Mouse (Mus musculus): ENCODE data around the gene Nat8. TPM values are rescaled to one million over a fixed set of nuclear protein-coding genes. Genes with fewer than 3 reads are reported as not detected.
"Not testable (repeated sequence)": the region's sequence is repeated elsewhere in the genome, so short reads cannot be mapped to it uniquely, and the experiment has no call there.

Nat8 gene
- polyA plus RNA-seq, 1 experiment from 2014 or later: not detected

DNA sequence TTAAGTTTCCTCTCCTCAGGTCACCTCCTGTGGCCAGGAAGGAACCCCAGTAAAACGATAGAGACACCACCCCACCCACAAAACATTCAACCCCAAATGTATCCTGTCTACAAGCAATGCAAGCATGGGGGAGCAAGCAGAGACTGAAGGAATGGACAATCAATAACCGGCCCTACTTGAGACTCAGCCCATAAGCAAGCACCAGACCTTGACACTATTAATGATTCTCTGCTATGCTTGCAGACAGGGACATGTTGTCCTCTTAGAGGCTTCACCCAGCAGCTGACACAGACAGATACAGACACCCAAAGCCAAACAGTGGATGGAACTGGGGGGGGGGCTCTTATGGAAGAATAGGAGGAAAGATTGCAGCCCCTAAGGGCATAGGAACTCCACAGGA is 6.0 kb downstream of the Nat8 start:
- H3K4me1 ChIP-seq: no peaks in the 10 kb centered on the region
- DNase-seq (ENCODE audit: low spot score): no peak
- H3K9me3 ChIP-seq (replicated peaks): no peaks in the 10 kb centered on the region
- no peaks in the 10 kb centered on the region for H3K36me3 ChIP-seq
- no peaks in the 10 kb centered on the region for H3K27me3 ChIP-seq (ENCODE audit: low read depth, poor library complexity, severe bottlenecking)
- 91% methylated on average over 2 of the region's 2 CpGs for WGBS
- H3K4me3 ChIP-seq: no peak overlapping the region
- H3K27ac ChIP-seq (replicated peaks): no peak overlapping the region

DNA sequence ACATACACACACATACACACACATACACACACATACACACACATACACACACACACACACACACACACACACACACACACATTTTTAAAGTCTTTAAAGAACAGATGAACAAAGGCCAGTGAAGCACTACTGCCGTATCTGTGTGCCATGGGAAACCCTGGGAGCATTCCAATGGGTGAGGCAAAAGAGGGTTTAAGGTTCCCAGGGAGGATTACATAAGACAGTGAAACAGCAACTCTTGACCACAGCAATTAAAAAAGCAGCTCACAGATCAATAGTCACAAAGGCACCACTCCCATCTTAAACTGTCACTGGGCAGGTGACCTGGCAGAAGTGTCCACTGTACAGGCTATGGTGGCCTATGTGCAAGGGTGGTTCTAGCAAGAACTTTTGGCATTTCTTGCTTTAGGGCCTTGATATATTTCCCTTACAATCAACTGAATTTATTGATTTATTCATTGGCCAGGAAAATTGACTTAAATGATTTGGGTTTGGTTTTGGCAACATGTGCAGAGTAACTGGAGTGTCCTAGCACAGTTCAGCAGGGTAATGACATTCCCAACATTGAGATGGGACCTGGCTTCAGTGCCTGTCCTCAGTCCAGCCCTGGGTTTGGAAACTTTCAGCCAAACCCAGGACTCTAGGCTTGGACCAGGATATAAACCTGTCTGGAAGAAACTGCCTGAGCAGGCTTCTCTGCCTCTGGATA is 8.3 kb downstream of the Nat8 start:
- no peaks in the 10 kb centered on the region for H3K4me1 ChIP-seq
- H3K4me3 ChIP-seq: no peak overlapping the region
- no peaks in the 10 kb centered on the region for H3K27me3 ChIP-seq (ENCODE audit: low read depth, poor library complexity, severe bottlenecking)
- no peak overlapping the region for H3K27ac ChIP-seq (replicated peaks)
- no peaks in the 10 kb centered on the region for H3K36me3 ChIP-seq
- no peak for DNase-seq (ENCODE audit: low spot score)
- no peaks in the 10 kb centered on the region for H3K9me3 ChIP-seq (replicated peaks)
- WGBS: 94% methylated on average over 1 of the region's 1 CpGs

DNA sequence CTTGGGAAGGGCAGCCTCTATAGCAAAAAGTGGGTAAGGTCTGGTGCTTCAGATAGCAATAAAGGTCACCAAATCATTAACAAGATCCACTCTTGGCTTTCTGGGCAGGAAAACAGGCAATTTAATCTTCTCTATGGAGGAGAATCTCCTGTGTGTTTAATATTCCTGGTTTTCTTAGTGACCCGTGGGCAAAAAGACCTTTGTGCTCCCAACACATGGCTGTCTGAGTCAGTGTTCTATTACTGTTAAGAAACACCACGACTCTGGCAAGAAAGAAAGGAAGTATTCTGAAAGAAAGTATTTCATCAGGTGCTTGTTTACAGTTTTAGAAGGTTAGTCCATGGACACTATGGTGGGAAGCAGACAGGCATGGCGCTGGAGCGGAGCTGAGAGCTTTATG is 9.6 kb downstream of the Nat8 start:
- no peak overlapping the region for H3K27ac ChIP-seq (replicated peaks)
- no peaks in the 10 kb centered on the region for H3K4me1 ChIP-seq
- WGBS: 82% methylated on average over 4 of the region's 4 CpGs
- no peaks in the 10 kb centered on the region for H3K36me3 ChIP-seq
- H3K4me3 ChIP-seq: no peak overlapping the region
- H3K27me3 ChIP-seq (ENCODE audit: low read depth, poor library complexity, severe bottlenecking): no peaks in the 10 kb centered on the region
- no peak for DNase-seq (ENCODE audit: low spot score)
- no peaks in the 10 kb centered on the region for H3K9me3 ChIP-seq (replicated peaks)

DNA sequence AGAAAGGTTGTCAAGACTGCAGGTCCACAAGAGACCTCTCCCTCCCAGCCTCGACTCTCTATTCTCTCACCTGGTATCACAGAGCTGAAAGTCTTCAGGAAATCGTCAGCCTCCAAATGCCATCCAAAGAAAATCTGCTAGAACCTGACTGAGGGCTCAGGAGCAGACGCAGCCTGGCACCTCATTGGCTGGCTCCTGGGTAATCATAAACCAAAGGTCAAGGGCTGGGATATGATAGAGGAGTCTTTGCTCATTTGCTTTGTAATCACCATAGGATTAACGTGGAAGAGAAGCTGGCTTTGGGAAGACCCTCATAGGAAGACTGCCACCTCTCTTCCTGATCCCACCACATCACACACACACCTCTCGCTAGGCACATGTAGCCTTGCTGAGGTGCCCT is 11.0 kb downstream of the Nat8 start, which contains the start of the genes Nat8f6 and Nat8f5:
Gene Nat8f6 (minus strand): TSS at position 118 of the 400 bp plus-strand sequence.
Gene Nat8f5 (minus strand): TSS at position 136 of the 400 bp plus-strand sequence.
- Histone ChIP-seq H3K27ac (replicated peaks) (no peak within 1 kb of the TSS), H3K9me3 (replicated peaks) (no peaks in the 10 kb centered on the region), H3K27me3 (ENCODE audit: low read depth, poor library complexity, severe bottlenecking) (no peaks in the 10 kb centered on the region), H3K36me3 (no peaks in the 10 kb centered on the region), H3K4me1 (no peaks in the 10 kb centered on the region), H3K4me3 (no peak within 1 kb of the TSS)
- WGBS: 88% methylated on average over 5 of the region's 5 CpGs
- DNase-seq (ENCODE audit: low spot score): no peak

DNA sequence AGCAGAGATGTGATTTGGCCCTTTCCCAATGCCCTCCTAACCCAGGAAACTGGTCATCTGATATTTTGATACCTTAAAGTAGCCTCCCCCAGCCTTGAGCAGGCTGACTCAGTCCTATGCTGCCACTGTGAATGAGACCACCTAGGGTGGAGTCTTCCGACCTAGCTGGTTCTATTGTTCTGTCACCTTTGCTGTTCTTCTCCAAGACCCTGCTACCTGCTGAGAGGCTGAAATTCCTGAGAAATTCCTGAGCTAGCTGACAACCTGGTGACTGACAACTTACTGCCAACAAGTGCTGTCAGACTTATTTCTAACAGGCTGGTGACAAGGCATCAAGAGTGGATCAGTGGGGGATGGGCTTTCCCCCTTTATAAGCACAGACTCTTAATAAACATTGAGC is 13.5 kb downstream of the Nat8 start:
- H3K4me3 ChIP-seq: no peak overlapping the region
- no peaks in the 10 kb centered on the region for H3K27me3 ChIP-seq (ENCODE audit: low read depth, poor library complexity, severe bottlenecking)
- H3K27ac ChIP-seq (replicated peaks): no peak overlapping the region
- H3K9me3 ChIP-seq (replicated peaks): no peaks in the 10 kb centered on the region
- no peaks in the 10 kb centered on the region for H3K36me3 ChIP-seq
- no peaks in the 10 kb centered on the region for H3K4me1 ChIP-seq
- DNase-seq (ENCODE audit: low spot score): no peak
- 36% methylated on average over 1 of the region's 1 CpGs for WGBS

DNA sequence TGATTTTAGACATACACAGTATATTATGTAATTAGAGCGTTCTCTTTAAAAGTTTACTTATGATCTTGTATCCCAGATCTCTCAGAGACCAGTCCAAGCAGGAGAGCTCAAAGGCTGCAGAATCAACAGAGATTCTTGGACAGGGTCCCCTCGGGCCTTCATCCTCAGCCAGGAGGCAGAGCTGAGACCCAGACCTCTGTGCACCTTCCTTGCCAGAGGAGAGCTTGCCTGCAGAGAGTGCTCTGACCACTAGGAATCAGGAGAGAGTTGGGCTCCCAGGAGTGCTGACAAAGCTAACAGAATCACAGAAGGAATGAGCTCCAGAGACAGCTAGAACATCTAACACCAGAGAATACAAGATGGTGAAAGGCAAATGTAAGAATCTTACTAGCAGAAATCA is 18.5 kb downstream of the Nat8 start:
- Histone ChIP-seq H3K9me3 (replicated peaks) (no peaks in the 10 kb centered on the region), H3K27ac (replicated peaks) (no peak overlapping the region), H3K4me3 (no peak overlapping the region), H3K36me3 (no peaks in the 10 kb centered on the region), H3K4me1 (no peaks in the 10 kb centered on the region), H3K27me3 (ENCODE audit: low read depth, poor library complexity, severe bottlenecking) (no peaks in the 10 kb centered on the region)
- 91% methylated on average over 2 of the region's 2 CpGs for WGBS
- DNase-seq (ENCODE audit: low spot score): no peak

DNA sequence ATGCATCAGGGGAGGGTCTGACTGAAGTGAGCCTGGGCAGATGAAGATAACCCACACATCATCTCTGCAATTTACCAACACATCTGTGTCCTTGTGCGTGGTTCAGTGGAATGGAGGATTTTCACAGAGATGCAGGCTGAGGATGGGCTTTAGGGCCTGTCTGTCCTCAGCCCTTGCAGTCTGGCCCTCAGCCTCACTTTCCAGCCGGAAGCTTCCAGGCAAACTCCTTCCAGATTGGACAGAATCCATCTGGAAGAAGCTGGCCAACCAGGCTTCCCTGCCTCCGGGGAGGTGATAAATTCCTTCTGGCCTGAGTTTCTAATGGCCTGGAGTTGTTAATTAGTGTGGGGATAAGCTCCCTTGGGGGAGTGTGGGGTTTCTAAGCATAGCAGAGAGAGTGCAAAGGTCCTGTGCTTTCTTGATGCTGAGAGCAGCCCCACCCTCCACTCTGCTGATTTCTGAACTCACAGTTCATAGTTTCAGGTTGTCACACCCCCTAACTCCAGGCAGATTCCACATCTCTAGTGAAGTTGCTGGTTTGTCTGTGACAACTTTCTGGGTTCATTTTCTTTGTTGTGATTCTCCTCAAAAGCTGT is 20.8 kb downstream of the Nat8 start:
- not testable (repeated sequence) for H3K36me3 ChIP-seq; H3K4me3 ChIP-seq; DNase-seq (ENCODE audit: low spot score); H3K9me3 ChIP-seq (replicated peaks); H3K4me1 ChIP-seq; H3K27ac ChIP-seq (replicated peaks); H3K27me3 ChIP-seq (ENCODE audit: low read depth, poor library complexity, severe bottlenecking)
- 83% methylated on average over 3 of the region's 3 CpGs for WGBS

DNA sequence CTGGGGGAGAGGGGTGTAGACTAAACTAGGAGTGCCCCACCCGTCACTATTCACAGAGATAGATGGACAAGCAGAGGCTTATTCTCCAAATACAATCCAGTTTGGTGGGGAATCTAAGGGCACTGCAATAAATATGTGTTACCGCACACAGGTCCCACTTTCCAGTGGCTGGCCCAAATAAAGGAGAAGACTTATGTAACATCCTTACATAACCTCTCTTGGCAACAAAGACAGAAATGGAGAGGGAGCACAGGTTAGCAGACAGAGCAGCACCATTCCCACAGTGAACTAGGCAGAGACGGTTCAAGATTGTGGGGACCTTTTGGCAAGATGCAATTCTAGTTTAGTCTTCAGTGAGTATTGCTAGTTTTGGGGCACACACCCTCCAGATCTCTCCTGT is 21.4 kb downstream of the Nat8 start:
- H3K27ac ChIP-seq (replicated peaks); H3K4me3 ChIP-seq; H3K9me3 ChIP-seq (replicated peaks); H3K27me3 ChIP-seq (ENCODE audit: low read depth, poor library complexity, severe bottlenecking); H3K4me1 ChIP-seq; H3K36me3 ChIP-seq; DNase-seq (ENCODE audit: low spot score): not testable (repeated sequence)
- 90% methylated on average over 3 of the region's 3 CpGs for WGBS

DNA sequence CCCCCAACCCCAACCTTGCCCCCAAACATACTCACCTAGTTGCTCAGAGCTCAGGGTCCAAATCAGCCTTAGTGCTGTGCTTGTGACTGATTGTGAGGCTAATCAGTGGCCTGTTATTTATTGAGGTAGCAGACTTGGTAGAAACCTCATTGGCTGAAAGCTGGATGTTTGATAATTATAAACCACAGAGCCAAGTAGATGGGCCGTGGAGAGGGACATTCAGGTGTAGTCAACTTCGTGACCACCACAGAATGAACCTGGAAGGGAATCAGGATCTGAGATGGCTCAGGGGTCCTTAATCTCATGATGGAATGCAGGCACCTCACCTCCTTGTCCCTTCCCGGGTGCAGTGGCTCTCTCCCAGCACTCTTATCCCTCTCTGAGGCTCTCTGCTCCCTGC is 22.1 kb downstream of the Nat8 start:
- not testable (repeated sequence) for H3K9me3 ChIP-seq (replicated peaks); H3K4me3 ChIP-seq; DNase-seq (ENCODE audit: low spot score); H3K4me1 ChIP-seq; H3K27me3 ChIP-seq (ENCODE audit: low read depth, poor library complexity, severe bottlenecking); H3K27ac ChIP-seq (replicated peaks); H3K36me3 ChIP-seq
- 84% methylated on average over 2 of the region's 3 CpGs for WGBS

DNA sequence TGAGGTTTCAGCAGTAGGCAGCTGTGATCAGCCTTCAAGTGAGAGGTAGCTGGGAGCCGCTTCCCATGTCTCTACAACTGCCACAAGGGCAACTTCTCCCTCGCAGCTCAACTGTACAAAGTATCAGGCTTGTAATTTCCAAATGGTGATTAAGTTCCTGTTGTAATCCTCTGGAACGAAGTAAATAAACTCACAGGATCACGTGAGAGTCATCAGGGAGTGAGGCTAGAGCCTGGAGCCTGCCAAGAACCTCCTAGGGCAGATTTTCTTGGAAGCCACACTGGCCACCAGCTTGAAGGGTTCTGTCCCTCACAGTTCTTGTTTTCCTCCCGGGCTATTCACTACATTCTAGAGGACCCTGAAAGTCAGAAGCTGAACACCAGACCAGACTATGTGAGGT is 28.7 kb downstream of the Nat8 start:
- DNase-seq (ENCODE audit: low spot score); H3K27me3 ChIP-seq (ENCODE audit: low read depth, poor library complexity, severe bottlenecking); H3K4me1 ChIP-seq; H3K36me3 ChIP-seq; H3K4me3 ChIP-seq; H3K9me3 ChIP-seq (replicated peaks); H3K27ac ChIP-seq (replicated peaks): not testable (repeated sequence)
- WGBS: 80% methylated on average over 5 of the region's 5 CpGs

Small RNA genes within 50 kb of the gene (microRNA-seq; reads per million reads assigned to microRNA genes)
- not detected for gene Mir6375

Other genes starting within 250 kb of the Nat8 start
- 9.6 and 10.5 TPM in 2 replicates for gene Alms1, start 244.6 kb downstream of the Nat8 start, polyA plus RNA-seq (2016; fragmentation: Nextera tagmentation; extraction: Ambion mirVana)
- gene Nat8f7, start 118.9 kb downstream of the Nat8 start, polyA plus RNA-seq (2016; fragmentation: Nextera tagmentation; extraction: Ambion mirVana): not detected in 2 replicates
- gene Nat8f3, start 66.3 kb downstream of the Nat8 start, polyA plus RNA-seq (2016; fragmentation: Nextera tagmentation; extraction: Ambion mirVana): 0.20 and 0.25 TPM in 2 replicates
- not detected in 2 replicates for gene Nat8f6, start 11.1 kb downstream of the Nat8 start, polyA plus RNA-seq (2016; fragmentation: Nextera tagmentation; extraction: Ambion mirVana)
- 0.14 TPM in 1 of 2 replicates, not detected in the other for gene Nat8f5, start 11.1 kb downstream of the Nat8 start, polyA plus RNA-seq (2016; fragmentation: Nextera tagmentation; extraction: Ambion mirVana)
- gene Nat8f2, start 37.1 kb upstream of the Nat8 start, polyA plus RNA-seq (2016; fragmentation: Nextera tagmentation; extraction: Ambion mirVana): not detected in 2 replicates
- gene Nat8f4, start 72.8 kb upstream of the Nat8 start, polyA plus RNA-seq (2016; fragmentation: Nextera tagmentation; extraction: Ambion mirVana): 5.6 and 6.0 TPM in 2 replicates
- 30.6 and 35.9 TPM in 2 replicates for gene Tprkb, start 79.8 kb upstream of the Nat8 start, polyA plus RNA-seq (2016; fragmentation: Nextera tagmentation; extraction: Ambion mirVana)
- gene Nat8f1, start 83.6 kb upstream of the Nat8 start, polyA plus RNA-seq (2016; fragmentation: Nextera tagmentation; extraction: Ambion mirVana): 5.9 and 7.9 TPM in 2 replicates
- 38.5 and 38.8 TPM in 2 replicates for gene Dusp11, start 129.6 kb upstream of the Nat8 start, polyA plus RNA-seq (2016; fragmentation: Nextera tagmentation; extraction: Ambion mirVana)
- gene Figla, start 184.1 kb upstream of the Nat8 start, polyA plus RNA-seq (2016; fragmentation: Nextera tagmentation; extraction: Ambion mirVana): not detected in 2 replicates
- gene Add2, start 196.6 kb upstream of the Nat8 start, polyA plus RNA-seq (2016; fragmentation: Nextera tagmentation; extraction: Ambion mirVana): 43.3 and 81.8 TPM in 2 replicates